Mouse (Mus musculus) lung, embryonic 14.5 days (tissue): ENCODE data around the gene Rxfp4. TPM values are rescaled to one million over a fixed set of nuclear protein-coding genes. Genes with fewer than 3 reads are reported as not detected.

ENCODE experiments used
- ATAC-seq: fragments of 200-750 bp; cut with Nextera tagmentation; 2 replicates; pipeline ENCODE4 v1.8.0; 2017; ENCODE audit warnings: mild to moderate bottlenecking, moderate TSS enrichment, moderate library complexity; ENCODE audit not compliant: insufficient read depth
- DNase-seq: peaks from one replicate; pipeline ENCODE4 v3.0.0-alpha.2; 2015
- H3K27ac ChIP-seq: fragments of 300-500 bp; sonication (generic); 2 replicates; pipeline ENCODE4 v1.5.1; 2014; ENCODE audit warnings: low read depth, mild to moderate bottlenecking, moderate library complexity
- H3K27me3 ChIP-seq: fragments of 300-500 bp; sonication (generic); 2 replicates; pipeline ENCODE4 v1.6.1; 2014; ENCODE audit warnings: low read length, control low read depth; ENCODE audit not compliant: insufficient read depth
- H3K36me3 ChIP-seq: fragments of 300-500 bp; sonication (generic); 2 replicates; pipeline ENCODE4 v1.6.1; 2014; ENCODE audit warnings: control low read depth; ENCODE audit not compliant: insufficient read depth
- H3K4me1 ChIP-seq: fragments of 300-500 bp; sonication (generic); 2 replicates; pipeline ENCODE4 v1.6.1; 2014; ENCODE audit warnings: antibody characterized with exemption, control low read depth; ENCODE audit not compliant: insufficient read depth
- H3K4me2 ChIP-seq: fragments of 300-500 bp; sonication (generic); 2 replicates; pipeline ENCODE4 v1.6.1; 2014; ENCODE audit warnings: mild to moderate bottlenecking
- H3K4me3 ChIP-seq: fragments of 300-500 bp; sonication (generic); 2 replicates; pipeline ENCODE4 v1.5.1; 2014; ENCODE audit warnings: low read depth, low read length
- H3K9ac ChIP-seq: fragments of 300-500 bp; sonication (generic); 2 replicates; pipeline ENCODE4 v1.6.1; 2014
- H3K9me3 ChIP-seq: fragments of 300-500 bp; sonication (generic); 2 replicates; pipeline ENCODE4 v1.6.1; 2016; ENCODE audit warnings: low read depth, low read length, control low read depth
- CTCF ChIP-seq: IDR thresholded peaks from 2 replicates; pipeline ENCODE4 v1.5.1; 2016; ENCODE audit warnings: antibody characterized with exemption, low read depth
- WGBS: fragments of 180-500 bp; shearing (Covaris S2); extraction: QIAGEN DNeasy Blood & Tissue Kit; methylation state at CpG from one replicate; pipeline ENCODE4 v1.1.7; 2014; 5-methylcytosine and 5-hydroxymethylcytosine counted together
- polyA plus RNA-seq: library from polyadenylated mRNA; unstranded; fragments of >200 nt; fragmentation: Nextera tagmentation; extraction: Ambion mirVana; gene quantifications from 2 replicates; pipeline ENCODE4 v1.2.1, GENCODE M21; 2014

The Rxfp4 gene
- polyA plus RNA-seq, 1 experiment from 2014 or later = not detected

- ATAC-seq = no peak
- DNase-seq = no peak
- 61% methylated on average over 18 of the region's 18 CpGs for WGBS
- H3K9me3 ChIP-seq = no peaks in the 10 kb centered on the region
- no peaks in the 10 kb centered on the region for H3K4me1 ChIP-seq
- H3K27me3 ChIP-seq = no peaks in the 10 kb centered on the region
- peaks cover 22% of the 10 kb centered on the region for H3K36me3 ChIP-seq
- no peak overlapping the region for H3K4me3 ChIP-seq
- no peak overlapping the region for H3K4me2 ChIP-seq
- H3K27ac ChIP-seq = no peak overlapping the region
- H3K9ac ChIP-seq = no peak overlapping the region
- TF ChIP-seq CTCF = no peak
These were observed 998 bp downstream of the Rxfp4 start for GRCm38 (mm10) chr3:88651669-88652618.

GRCm38 (mm10) chr3:88650713-88651504, 2.0 kb downstream of the Rxfp4 start:
- WGBS = 69% methylated on average over 13 of the region's 13 CpGs
- Histone ChIP-seq H3K4me2 (no peak overlapping the region), H3K9me3 (no peaks in the 10 kb centered on the region)

DNA sequence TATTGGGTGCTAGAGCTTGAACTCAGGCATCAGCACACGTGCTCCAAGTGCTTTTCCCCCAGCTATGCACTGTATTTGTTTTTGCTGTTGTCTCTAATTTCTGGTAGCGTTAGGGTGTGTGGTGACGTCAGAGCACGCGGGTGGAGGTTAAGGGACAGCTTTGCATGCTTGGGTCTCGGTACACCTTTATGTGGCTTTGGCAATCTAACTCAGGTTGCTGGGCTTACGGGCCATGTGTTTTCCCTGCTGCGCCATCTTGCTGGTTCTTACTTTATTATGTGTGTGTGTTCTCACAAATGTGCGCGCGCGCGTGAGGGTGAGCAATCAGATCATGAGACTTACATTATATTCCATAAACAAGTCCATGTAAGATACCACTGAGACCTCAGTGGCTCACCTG, 3.0 kb downstream of the Rxfp4 start:
- Histone ChIP-seq H3K4me1 (no peaks in the 10 kb centered on the region), H3K9me3 (no peaks in the 10 kb centered on the region), H3K9ac (no peak overlapping the region), H3K27me3 (no peaks in the 10 kb centered on the region), H3K4me2 (no peak overlapping the region), H3K36me3 (peaks cover 42% of the 10 kb centered on the region), H3K27ac (no peak overlapping the region), H3K4me3 (no peak overlapping the region)
- TF ChIP-seq CTCF = no peak
- 92% methylated on average over 13 of the region's 13 CpGs for WGBS
- ATAC-seq = no peak
- peak; percentile 8 for DNase-seq

More at GRCm38 (mm10) chr3:88650713-88651504, 2.0 kb downstream of the Rxfp4 start:
- DNase-seq = peak; percentile 0
- no peaks in the 10 kb centered on the region for H3K4me1 ChIP-seq
- H3K4me3 ChIP-seq = no peak overlapping the region
- no peak overlapping the region for H3K27ac ChIP-seq
- no peak overlapping the region for H3K9ac ChIP-seq
- no peak for ATAC-seq
- TF ChIP-seq CTCF = no peak
- no peaks in the 10 kb centered on the region for H3K27me3 ChIP-seq
- peaks cover 33% of the 10 kb centered on the region for H3K36me3 ChIP-seq

DNA sequence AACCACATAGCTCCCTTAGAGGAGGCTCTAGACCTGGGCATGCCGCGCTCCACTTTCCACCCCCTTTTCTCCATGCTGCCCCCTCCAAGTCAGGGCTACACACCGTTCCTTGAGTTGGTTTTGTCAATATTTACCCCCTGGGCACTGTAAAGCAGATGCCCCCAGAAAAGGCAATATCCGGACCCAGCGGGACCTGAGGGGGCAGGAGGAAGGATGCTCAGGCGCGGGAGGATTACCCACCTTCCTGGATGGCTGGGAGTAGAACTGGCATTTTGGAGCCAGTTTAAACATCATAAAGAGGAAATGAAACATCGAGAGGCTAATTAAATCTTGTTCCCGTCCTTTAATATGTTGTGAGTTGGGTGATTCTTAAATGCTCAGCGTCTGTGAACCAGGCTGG, 3.8 kb downstream of the Rxfp4 start:
- Histone ChIP-seq H3K9ac (no peak overlapping the region), H3K4me2 (no peak overlapping the region), H3K27ac (no peak overlapping the region), H3K9me3 (no peaks in the 10 kb centered on the region), H3K36me3 (peaks cover 50% of the 10 kb centered on the region), H3K4me1 (no peaks in the 10 kb centered on the region), H3K4me3 (no peak overlapping the region), H3K27me3 (no peaks in the 10 kb centered on the region)
- WGBS = 79% methylated on average over 10 of the region's 10 CpGs
- TF ChIP-seq CTCF = no peak
- ATAC-seq = no peak
- peak; percentile 0 for DNase-seq

- Histone ChIP-seq H3K9me3 (no peaks in the 10 kb centered on the region), H3K4me1 (no peaks in the 10 kb centered on the region), H3K9ac (no peak overlapping the region), H3K4me3 (no peak overlapping the region), H3K27me3 (no peaks in the 10 kb centered on the region), H3K27ac (no peak overlapping the region), H3K4me2 (no peak overlapping the region), H3K36me3 (peaks cover 56% of the 10 kb centered on the region)
- DNase-seq (peak; percentile 0), ATAC-seq (no peak)
- WGBS = 80% methylated on average over 12 of the region's 12 CpGs
- TF ChIP-seq CTCF = no peak
These were observed 4.3 kb downstream of the Rxfp4 start for GRCm38 (mm10) chr3:88648452-88649168.

GRCm38 (mm10) chr3:88647779-88648413, 5.0 kb downstream of the Rxfp4 start:
- ATAC-seq (no peak), DNase-seq (no peak)
- Histone ChIP-seq H3K4me2 (no peak overlapping the region), H3K27ac (no peak overlapping the region), H3K9me3 (no peaks in the 10 kb centered on the region), H3K4me1 (no peaks in the 10 kb centered on the region), H3K36me3 (peaks cover 63% of the 10 kb centered on the region), H3K27me3 (no peaks in the 10 kb centered on the region), H3K4me3 (no peak overlapping the region), H3K9ac (no peak overlapping the region)
- no peak for TF ChIP-seq CTCF
- WGBS = 87% methylated on average over 14 of the region's 14 CpGs
